Mouse (Mus musculus): ENCODE results near the gene Ttc9c.

DNA sequence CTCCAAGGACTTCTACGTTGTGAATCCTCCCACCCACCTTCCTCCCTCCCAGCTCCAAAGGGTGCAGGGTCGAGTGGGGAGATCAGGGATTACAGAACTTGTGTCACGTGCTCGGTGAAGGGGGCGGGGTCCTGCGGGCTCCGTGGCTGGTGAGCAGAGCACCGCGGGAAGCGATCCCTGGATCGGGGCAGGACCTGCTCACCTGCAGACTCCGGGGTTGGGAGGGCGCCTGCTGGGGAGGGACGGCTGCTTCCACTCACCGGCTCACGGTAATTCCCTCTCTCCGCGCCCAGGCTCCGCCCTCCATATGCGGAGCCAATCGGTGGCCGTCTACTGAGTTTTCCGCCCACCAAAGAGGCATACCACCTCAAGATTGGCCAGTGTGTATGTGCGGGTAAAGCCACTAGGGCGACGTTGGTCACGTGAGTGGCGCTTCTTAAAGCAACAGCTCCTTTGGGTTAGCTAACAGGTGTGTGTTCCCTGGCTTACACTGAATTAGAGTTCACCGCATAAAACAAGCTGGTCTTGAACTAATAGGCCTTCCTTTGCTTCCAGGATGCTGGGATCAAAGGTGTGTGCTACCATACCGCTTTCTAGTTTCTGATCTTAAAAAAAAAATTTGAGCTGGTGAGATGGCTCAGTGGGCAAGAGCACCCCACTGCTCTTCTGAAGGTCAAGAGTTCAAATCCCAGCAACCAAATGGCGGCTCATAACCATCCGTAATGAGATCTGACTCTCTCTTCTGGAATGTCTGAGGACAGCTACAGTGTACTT is 32.9 kb downstream of the Ttc9c start, which contains the start of gene Taf6l:
- no peak for TF ChIP-seq CTCF (conservative IDR thresholded peaks at IDR 0.05; ENCODE audit: low read length)
- no peak for TF ChIP-seq POU5F1 (IDR thresholded peaks at IDR 0.05; ENCODE audit: borderline replicate concordance, low read length)
